Mouse (Mus musculus): Measurements from ENCODE around the gene 4930453N24Rik. TPM values are rescaled to one million over a fixed set of nuclear protein-coding genes. Genes with fewer than 3 reads are reported as not detected.

4930453N24Rik gene
- 34.5 and 39.7 TPM in 2 replicates for polyA plus RNA-seq (2014; fragmentation: Nextera tagmentation; extraction: Ambion mirVana)

DNA sequence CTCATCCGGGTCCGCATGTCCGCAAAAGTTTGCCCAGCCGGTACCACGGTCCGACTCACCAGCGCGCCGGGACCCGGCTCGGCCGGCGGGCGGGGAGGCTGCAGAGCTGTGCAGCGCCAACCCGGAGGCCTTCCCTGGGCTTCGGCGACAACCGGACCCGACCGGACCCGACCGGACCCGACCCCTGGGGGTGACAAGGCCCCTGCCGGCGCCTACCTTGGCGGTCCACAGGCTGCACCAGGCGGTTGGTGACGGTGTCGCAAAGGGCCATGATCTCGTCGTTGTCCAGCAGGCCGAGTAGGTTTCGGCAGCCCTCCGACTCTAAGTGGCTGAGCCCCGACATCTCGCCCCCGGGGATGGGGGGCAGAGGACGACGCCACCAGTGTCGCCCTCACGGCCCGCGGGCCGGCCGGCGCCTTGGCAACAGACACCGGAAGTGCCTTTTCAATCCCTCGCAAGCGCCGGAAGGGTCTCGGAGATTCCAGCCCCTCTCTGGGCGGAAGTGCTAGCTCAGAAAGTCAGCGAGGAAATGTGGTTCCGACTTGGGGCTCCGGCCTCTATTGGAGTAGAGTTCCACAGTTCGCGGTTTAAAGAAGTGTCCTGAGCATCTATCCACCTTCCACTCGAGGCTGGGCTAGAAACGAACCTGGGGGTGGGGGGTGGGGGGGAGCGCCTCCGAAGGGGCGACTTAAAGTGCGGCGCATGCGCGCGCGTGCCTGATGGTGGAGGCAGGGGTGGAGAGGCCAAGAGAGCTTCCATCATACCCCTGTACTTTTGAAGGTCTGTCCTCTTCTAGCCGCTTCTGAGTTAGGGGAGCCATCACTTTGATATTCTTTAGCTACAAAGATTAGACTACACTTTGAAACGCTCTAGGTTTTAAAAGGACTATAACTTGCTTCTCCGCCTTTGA is at the start of gene 4930453N24Rik:
Gene 4930453N24Rik, minus strand, starts transcription at position 641 of the 910 bp plus-strand sequence.
- Histone ChIP-seq H3K9me3 (ENCODE audit: control insufficient read depth, low read length) (no peaks in the 10 kb centered on the region), H3K4me1 (replicated peaks; ENCODE audit: control insufficient read depth, insufficient read depth, low read length) (no peaks in the 10 kb centered on the region), H3K4me2 (replicated peaks; ENCODE audit: low read depth, low read length) (peak within 1 kb of the TSS; percentile 45), H3K9ac (ENCODE audit: low read depth, low read length) (peak within 1 kb of the TSS; percentile 84), H3K27ac (ENCODE audit: low read depth, low read length) (peak within 1 kb of the TSS; percentile 67), H3K36me3 (ENCODE audit: control insufficient read depth, insufficient read depth, low read length) (no peaks in the 10 kb centered on the region), H3K27me3 (ENCODE audit: control insufficient read depth, insufficient read depth, low read length) (no peaks in the 10 kb centered on the region), H3K4me3 (ENCODE audit: low read depth, low read length) (peak within 1 kb of the TSS; percentile 91)
- DNase-seq (ENCODE audit: low spot score): peak; percentile 92
- WGBS: 3% methylated on average over 72 of the region's 72 CpGs
- peak; percentile 97 for ATAC-seq (ENCODE audit: low FRiP score)

DNA sequence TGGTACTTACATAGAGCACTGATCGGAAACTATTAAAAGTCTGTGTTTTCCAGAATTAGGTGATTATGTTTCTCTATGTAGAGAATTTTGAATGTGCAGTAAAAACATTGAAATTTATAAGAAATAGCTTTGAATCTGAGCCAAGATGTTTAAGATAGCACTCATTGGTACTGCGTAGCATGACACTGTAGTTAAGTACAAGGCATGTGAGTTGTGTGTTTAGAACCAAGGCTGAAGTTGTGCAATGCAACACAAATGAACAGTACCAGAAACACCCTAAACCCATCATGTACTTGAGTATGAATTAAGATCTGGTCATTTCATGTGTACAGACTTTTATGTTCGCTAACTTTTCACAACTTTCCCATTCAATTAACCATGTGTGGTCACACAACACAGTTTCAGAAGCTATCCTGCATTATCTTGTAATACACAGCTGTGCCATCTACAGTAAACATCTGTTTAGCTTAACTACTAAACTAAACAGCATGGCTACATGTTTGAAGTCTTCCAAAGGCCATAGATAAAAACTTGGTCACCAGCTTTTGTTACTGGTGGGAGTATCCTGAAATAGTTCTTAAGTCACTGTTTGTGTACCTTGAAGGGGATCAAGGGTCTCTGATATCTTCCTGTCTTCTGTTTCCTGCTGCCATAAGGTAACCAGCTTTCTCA is 46.3 kb upstream of the 4930453N24Rik start:
- H3K4me3 ChIP-seq (ENCODE audit: low read depth, low read length): no peak overlapping the region
- no peak overlapping the region for H3K27ac ChIP-seq (ENCODE audit: low read depth, low read length)
- no peak for ATAC-seq (ENCODE audit: low FRiP score)
- DNase-seq (ENCODE audit: low spot score): no peak
- no peaks in the 10 kb centered on the region for H3K36me3 ChIP-seq (ENCODE audit: control insufficient read depth, insufficient read depth, low read length)
- 97% methylated on average over 3 of the region's 3 CpGs for WGBS
- no peaks in the 10 kb centered on the region for H3K27me3 ChIP-seq (ENCODE audit: control insufficient read depth, insufficient read depth, low read length)
- H3K9me3 ChIP-seq (ENCODE audit: control insufficient read depth, low read length): no peaks in the 10 kb centered on the region
- no peak overlapping the region for H3K9ac ChIP-seq (ENCODE audit: low read depth, low read length)
- no peak overlapping the region for H3K4me2 ChIP-seq (replicated peaks; ENCODE audit: low read depth, low read length)
- H3K4me1 ChIP-seq (replicated peaks; ENCODE audit: control insufficient read depth, insufficient read depth, low read length): no peaks in the 10 kb centered on the region

DNA sequence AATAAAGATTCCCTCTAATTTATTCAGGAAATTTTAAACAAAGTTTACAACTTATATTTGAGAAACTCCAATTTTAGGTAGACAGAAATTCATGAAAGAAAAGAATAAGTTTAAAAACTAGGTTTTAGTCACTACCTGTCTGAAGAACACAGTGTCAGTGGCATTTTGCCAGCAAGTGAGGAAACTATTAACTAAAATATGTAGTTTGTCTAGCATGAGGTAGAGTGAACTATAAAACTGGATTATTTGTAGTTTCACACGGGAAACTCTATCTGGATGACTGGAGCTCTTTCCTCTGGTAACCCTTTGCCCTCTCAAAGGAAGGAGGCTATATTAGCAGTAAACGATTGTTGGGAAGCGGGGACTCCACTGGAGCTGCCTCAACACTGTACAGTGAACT is 32.1 kb upstream of the 4930453N24Rik start:
- ATAC-seq (ENCODE audit: low FRiP score) (no peak), DNase-seq (ENCODE audit: low spot score) (no peak)
- Histone ChIP-seq H3K9ac (ENCODE audit: low read depth, low read length) (no peak overlapping the region), H3K4me2 (replicated peaks; ENCODE audit: low read depth, low read length) (no peak overlapping the region), H3K4me3 (ENCODE audit: low read depth, low read length) (no peak overlapping the region), H3K4me1 (replicated peaks; ENCODE audit: control insufficient read depth, insufficient read depth, low read length) (no peaks in the 10 kb centered on the region), H3K27me3 (ENCODE audit: control insufficient read depth, insufficient read depth, low read length) (no peaks in the 10 kb centered on the region), H3K36me3 (ENCODE audit: control insufficient read depth, insufficient read depth, low read length) (no peaks in the 10 kb centered on the region), H3K9me3 (ENCODE audit: control insufficient read depth, low read length) (no peaks in the 10 kb centered on the region), H3K27ac (ENCODE audit: low read depth, low read length) (no peak overlapping the region)
- WGBS: 91% methylated on average over 3 of the region's 3 CpGs

DNA sequence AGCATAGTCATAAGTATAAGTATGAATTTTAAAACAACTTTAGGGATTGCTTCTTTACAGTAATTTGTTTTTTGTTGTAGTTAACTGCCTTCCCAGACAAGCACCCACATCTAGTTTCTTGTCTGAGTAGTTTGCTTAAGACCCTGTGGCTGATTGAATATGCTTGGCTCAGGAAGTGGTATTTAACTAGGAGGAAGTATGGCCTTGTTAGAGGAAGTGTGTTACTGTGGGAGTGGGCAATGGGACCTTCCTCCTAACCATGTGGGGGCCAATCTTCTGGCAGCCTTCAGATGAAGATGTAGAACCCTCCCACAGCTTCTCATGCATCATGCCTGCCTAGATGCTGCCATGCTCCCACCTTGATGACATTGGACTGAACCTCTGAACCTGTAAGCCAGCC is 30.7 kb upstream of the 4930453N24Rik start:
- Histone ChIP-seq H3K27me3 (ENCODE audit: control insufficient read depth, insufficient read depth, low read length) (no peaks in the 10 kb centered on the region), H3K36me3 (ENCODE audit: control insufficient read depth, insufficient read depth, low read length) (no peaks in the 10 kb centered on the region), H3K4me2 (replicated peaks; ENCODE audit: low read depth, low read length) (no peak overlapping the region), H3K4me1 (replicated peaks; ENCODE audit: control insufficient read depth, insufficient read depth, low read length) (no peaks in the 10 kb centered on the region), H3K27ac (ENCODE audit: low read depth, low read length) (no peak overlapping the region), H3K9ac (ENCODE audit: low read depth, low read length) (no peak overlapping the region), H3K9me3 (ENCODE audit: control insufficient read depth, low read length) (no peaks in the 10 kb centered on the region), H3K4me3 (ENCODE audit: low read depth, low read length) (no peak overlapping the region)
- ATAC-seq (ENCODE audit: low FRiP score) (no peak), DNase-seq (ENCODE audit: low spot score) (no peak)

DNA sequence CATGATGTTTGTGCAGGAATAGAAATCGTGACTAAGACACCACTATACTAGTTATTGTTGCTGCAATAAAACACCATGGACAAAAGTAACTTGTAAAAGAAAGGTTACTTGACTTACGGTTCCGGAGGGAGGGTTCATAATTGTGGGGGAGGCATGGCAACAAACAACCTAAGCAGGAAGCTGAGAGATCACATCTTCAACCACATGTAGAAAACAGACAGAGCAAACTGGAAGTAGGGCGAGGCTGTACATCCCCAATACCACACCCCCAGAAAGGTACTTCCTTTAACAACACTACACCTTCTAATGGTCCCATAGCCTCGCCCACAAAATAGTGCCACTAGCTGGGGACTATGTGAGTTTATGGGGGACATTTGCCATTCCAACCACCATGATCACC is 29.4 kb upstream of the 4930453N24Rik start:
- Histone ChIP-seq H3K27ac (ENCODE audit: low read depth, low read length) (no peak overlapping the region), H3K9me3 (ENCODE audit: control insufficient read depth, low read length) (no peaks in the 10 kb centered on the region), H3K4me2 (replicated peaks; ENCODE audit: low read depth, low read length) (no peak overlapping the region), H3K9ac (ENCODE audit: low read depth, low read length) (no peak overlapping the region), H3K4me1 (replicated peaks; ENCODE audit: control insufficient read depth, insufficient read depth, low read length) (no peaks in the 10 kb centered on the region), H3K36me3 (ENCODE audit: control insufficient read depth, insufficient read depth, low read length) (no peaks in the 10 kb centered on the region), H3K27me3 (ENCODE audit: control insufficient read depth, insufficient read depth, low read length) (no peaks in the 10 kb centered on the region), H3K4me3 (ENCODE audit: low read depth, low read length) (no peak overlapping the region)
- ATAC-seq (ENCODE audit: low FRiP score): no peak
- DNase-seq (ENCODE audit: low spot score): no peak
- WGBS: 93% methylated on average over 5 of the region's 5 CpGs

DNA sequence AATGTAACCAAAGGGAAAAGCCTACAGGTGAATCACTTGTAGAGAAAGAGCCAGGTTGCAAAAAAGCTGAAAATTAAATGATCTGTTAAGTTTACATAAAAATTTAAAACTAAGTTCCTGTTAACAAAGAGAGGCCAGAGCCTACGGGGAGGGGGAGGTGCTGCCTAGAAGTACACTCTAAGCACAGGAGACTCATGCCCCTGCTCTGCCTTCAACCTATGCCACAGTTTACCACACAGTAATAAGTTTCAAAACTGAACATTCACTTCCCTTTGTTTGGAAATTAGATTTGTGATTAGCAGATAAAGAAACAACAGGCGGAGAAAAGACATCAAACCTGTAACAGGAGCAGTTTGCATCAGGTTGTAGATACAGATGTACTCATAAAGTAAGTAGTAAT is 23.8 kb upstream of the 4930453N24Rik start:
- H3K4me1 ChIP-seq (replicated peaks; ENCODE audit: control insufficient read depth, insufficient read depth, low read length): no peaks in the 10 kb centered on the region
- WGBS: 90% methylated on average over 2 of the region's 2 CpGs
- H3K27me3 ChIP-seq (ENCODE audit: control insufficient read depth, insufficient read depth, low read length): no peaks in the 10 kb centered on the region
- no peak overlapping the region for H3K4me3 ChIP-seq (ENCODE audit: low read depth, low read length)
- no peak overlapping the region for H3K4me2 ChIP-seq (replicated peaks; ENCODE audit: low read depth, low read length)
- no peak for DNase-seq (ENCODE audit: low spot score)
- no peak for ATAC-seq (ENCODE audit: low FRiP score)
- no peak overlapping the region for H3K27ac ChIP-seq (ENCODE audit: low read depth, low read length)
- H3K9ac ChIP-seq (ENCODE audit: low read depth, low read length): no peak overlapping the region
- H3K36me3 ChIP-seq (ENCODE audit: control insufficient read depth, insufficient read depth, low read length): no peaks in the 10 kb centered on the region
- H3K9me3 ChIP-seq (ENCODE audit: control insufficient read depth, low read length): no peaks in the 10 kb centered on the region

DNA sequence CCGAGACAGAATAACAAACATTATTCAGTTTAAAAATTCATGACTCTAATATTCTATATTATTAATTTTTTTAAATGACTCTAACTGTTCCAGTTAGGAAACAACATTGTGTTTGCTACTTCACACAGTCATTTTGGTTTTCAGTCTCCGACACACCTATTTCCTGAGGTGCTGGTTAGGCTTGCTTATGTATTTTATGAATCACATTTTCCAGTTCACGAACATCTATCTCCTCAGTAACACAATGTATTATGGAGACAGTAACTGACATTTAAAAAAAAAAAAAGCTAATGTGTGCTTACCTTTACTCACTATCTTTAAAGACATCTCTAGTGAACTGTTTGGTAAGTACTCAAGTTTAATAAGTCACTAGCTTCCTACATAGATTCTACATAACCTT is 18.7 kb upstream of the 4930453N24Rik start:
- Histone ChIP-seq H3K27me3 (ENCODE audit: control insufficient read depth, insufficient read depth, low read length) (no peaks in the 10 kb centered on the region), H3K9me3 (ENCODE audit: control insufficient read depth, low read length) (no peaks in the 10 kb centered on the region), H3K27ac (ENCODE audit: low read depth, low read length) (no peak overlapping the region), H3K4me2 (replicated peaks; ENCODE audit: low read depth, low read length) (no peak overlapping the region), H3K4me3 (ENCODE audit: low read depth, low read length) (no peak overlapping the region), H3K9ac (ENCODE audit: low read depth, low read length) (no peak overlapping the region), H3K36me3 (ENCODE audit: control insufficient read depth, insufficient read depth, low read length) (no peaks in the 10 kb centered on the region), H3K4me1 (replicated peaks; ENCODE audit: control insufficient read depth, insufficient read depth, low read length) (no peaks in the 10 kb centered on the region)
- WGBS: 98% methylated on average over 3 of the region's 3 CpGs
- DNase-seq (ENCODE audit: low spot score) (no peak), ATAC-seq (ENCODE audit: low FRiP score) (no peak)

DNA sequence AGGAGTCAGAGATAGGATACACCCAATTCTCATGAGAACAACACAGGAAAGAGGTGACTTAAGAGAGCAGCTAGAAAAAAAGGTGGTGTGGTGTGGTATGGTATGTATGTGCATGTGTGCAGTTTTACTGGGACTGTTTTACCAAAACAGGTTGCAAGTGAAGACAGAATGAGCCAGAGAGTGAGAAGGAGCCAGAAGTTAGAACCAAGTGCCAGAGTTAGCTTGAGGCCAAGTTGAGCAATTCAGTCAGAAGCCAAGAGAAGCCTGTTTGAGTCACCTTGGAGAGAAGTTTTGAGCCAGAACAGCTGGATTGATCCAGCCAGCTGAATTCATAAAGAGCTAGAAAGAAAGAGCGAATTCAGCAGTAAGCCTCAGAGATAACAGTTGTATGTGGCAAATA is 4.6 kb upstream of the 4930453N24Rik start:
- DNase-seq (ENCODE audit: low spot score) (no peak), ATAC-seq (ENCODE audit: low FRiP score) (no peak)
- Histone ChIP-seq H3K9me3 (ENCODE audit: control insufficient read depth, low read length) (no peaks in the 10 kb centered on the region), H3K27ac (ENCODE audit: low read depth, low read length) (no peak overlapping the region), H3K4me1 (replicated peaks; ENCODE audit: control insufficient read depth, insufficient read depth, low read length) (no peaks in the 10 kb centered on the region), H3K9ac (ENCODE audit: low read depth, low read length) (no peak overlapping the region), H3K4me3 (ENCODE audit: low read depth, low read length) (no peak overlapping the region), H3K4me2 (replicated peaks; ENCODE audit: low read depth, low read length) (no peak overlapping the region), H3K27me3 (ENCODE audit: control insufficient read depth, insufficient read depth, low read length) (no peaks in the 10 kb centered on the region), H3K36me3 (ENCODE audit: control insufficient read depth, insufficient read depth, low read length) (no peaks in the 10 kb centered on the region)
- 85% methylated on average over 1 of the region's 1 CpGs for WGBS

DNA sequence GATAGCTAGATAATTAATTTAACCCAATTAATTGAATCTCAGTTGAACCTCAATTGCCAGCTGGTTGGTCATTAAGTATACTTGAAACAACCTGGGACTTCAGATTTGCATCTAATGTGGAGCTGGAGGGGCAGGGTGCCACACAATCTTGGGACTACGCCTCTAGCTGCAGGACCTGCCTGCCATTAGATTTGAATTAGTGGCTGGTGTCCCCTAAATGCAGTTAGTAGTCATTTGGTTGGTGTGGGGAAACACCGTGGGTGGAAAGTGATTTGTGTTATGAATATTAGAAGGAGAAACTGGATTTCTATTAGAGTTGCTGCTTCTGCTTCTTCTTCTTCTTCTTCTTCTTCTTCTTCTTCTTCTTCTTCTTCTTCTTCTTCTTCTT is 464 bp upstream of the 4930453N24Rik start:
- DNase-seq (ENCODE audit: low spot score) (no peak), ATAC-seq (ENCODE audit: low FRiP score) (no peak)
- H3K4me3 ChIP-seq (ENCODE audit: low read depth, low read length): no peak overlapping the region
- peak overlapping the region; percentile 17 for H3K4me2 ChIP-seq (replicated peaks; ENCODE audit: low read depth, low read length)
- H3K9ac ChIP-seq (ENCODE audit: low read depth, low read length): no peak overlapping the region
- no peaks in the 10 kb centered on the region for H3K36me3 ChIP-seq (ENCODE audit: control insufficient read depth, insufficient read depth, low read length)
- no peaks in the 10 kb centered on the region for H3K4me1 ChIP-seq (replicated peaks; ENCODE audit: control insufficient read depth, insufficient read depth, low read length)
- no peaks in the 10 kb centered on the region for H3K27me3 ChIP-seq (ENCODE audit: control insufficient read depth, insufficient read depth, low read length)
- H3K27ac ChIP-seq (ENCODE audit: low read depth, low read length): no peak overlapping the region
- no peaks in the 10 kb centered on the region for H3K9me3 ChIP-seq (ENCODE audit: control insufficient read depth, low read length)
- 89% methylated on average over 2 of the region's 2 CpGs for WGBS
